Mouse (Mus musculus) layer of hippocampus, adult 2 months (tissue): ENCODE data around the gene Pter. TPM values are rescaled to one million over a fixed set of nuclear protein-coding genes. Genes with fewer than 3 reads are reported as not detected.

ENCODE experiments used
- DNase-seq, 2 experiments: peaks; one replicate each; pipeline ENCODE4 v3.0.0; 2022; ENCODE audit warnings: low spot score in 2 of 2
- H3K27ac ChIP-seq: fragments of 200-600 bp; 2 replicates; pipeline ENCODE4 v1.8.1; 2022
- H3K4me3 ChIP-seq: fragments of 200-600 bp; 2 replicates; pipeline ENCODE4 v1.8.1; 2022; ENCODE audit warnings: mild to moderate bottlenecking
- CTCF ChIP-seq: fragments of 200-600 bp; conservative IDR thresholded peaks from 2 replicates; pipeline ENCODE4 v1.8.1; 2022; ENCODE audit warnings: antibody characterized with exemption, mild to moderate bottlenecking, moderate library complexity
- long read RNA-seq, 2 experiments: library from polyadenylated mRNA; stranded (forward); transcript quantifications; one replicate each; pipeline ENCODE4 v2.0.0; 2021; ENCODE audit warnings: borderline mapping rate in 2 of 2
- total RNA-seq, 2 experiments: library from RNA; stranded (reverse); gene quantifications; 2 replicates each; pipeline ENCODE4 v1.2.3; 2021

The Pter gene
- total RNA-seq = under 1 TPM; 0.51 to 0.66 TPM
- long read RNA-seq, experiment 1, partial matches to known transcripts = 0 of 4 reads
- long read RNA-seq, experiment 1, other reads (novel, unspliced or antisense) = 3 of 4 reads
- long read RNA-seq, experiment 2, partial matches to known transcripts = 0 of 7 reads
- long read RNA-seq, experiment 2, other reads (novel, unspliced or antisense) = 7 of 7 reads

DNA sequence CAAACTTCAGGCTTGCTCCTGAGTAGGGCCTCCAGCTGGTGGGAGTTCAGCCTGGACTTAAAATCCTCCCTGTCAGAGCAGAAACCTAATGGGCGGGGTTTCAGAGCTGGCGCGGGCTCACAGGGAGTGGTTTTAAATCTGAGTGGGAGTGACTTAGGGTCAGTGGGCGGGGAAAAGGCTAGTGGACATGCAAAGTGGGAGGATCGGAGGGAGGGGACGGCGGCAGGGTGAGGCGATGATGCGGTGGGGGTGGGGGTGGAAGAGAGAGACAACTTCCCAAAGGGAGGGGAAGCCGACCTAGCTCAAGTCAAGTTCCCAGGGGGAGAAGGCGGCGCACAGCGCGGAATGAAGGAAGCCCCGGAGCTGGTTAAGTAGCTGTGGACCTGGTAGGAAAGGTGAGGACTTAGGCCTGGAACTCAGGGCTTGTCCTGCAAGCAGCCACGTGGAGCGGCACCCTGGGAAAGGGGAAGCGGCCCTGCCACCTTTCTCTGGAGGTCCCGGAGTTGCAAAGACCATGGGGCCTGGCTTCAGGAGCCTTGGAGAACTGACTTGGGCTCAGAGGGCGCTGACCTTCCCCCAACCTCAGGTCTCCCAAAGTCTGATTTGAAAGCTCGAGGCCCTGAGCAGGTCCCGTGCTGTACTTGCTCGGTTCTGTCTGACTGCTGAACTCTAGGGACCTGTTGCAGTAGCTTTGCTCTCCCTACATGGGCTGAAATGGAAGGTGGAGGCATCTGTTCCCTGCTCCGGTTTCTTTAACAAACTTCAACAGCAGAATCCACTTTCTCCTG, at the start of gene Pter:
TSS of gene Pter (plus strand) at position 238 of the 788 bp plus-strand sequence.
- H3K4me3 ChIP-seq = peak within 1 kb of the TSS; percentile 51
- no peak for TF ChIP-seq CTCF
- peak within 1 kb of the TSS; percentile 28; the same call in 1 of the 2 replicates for H3K27ac ChIP-seq
- DNase-seq = peak; percentile 38

GRCm38 (mm10) chr2:12874232-12874631, 49.6 kb upstream of the Pter start:
- no peak for DNase-seq

DNA sequence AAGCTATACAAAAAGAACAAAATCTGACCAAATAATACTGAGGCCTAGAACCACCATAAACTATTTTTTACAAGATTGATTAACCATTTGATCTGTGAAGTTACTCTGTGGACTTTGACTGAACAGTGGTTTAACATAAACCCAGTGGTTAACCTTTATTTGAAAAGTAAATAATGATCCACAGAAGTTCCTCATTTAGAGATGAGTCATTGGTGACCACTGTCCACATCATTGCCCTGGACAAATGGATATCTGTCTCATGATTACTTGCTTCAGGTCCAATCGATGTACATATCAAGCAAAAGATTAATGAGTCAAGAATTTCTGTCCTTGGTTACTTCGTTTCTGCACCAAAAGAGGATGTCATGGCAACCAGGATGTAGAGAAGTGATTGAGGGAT, 44.3 kb upstream of the Pter start:
- Histone ChIP-seq H3K4me3 (no peak overlapping the region), H3K27ac (no peak overlapping the region)
- TF ChIP-seq CTCF = no peak
- no peak for DNase-seq

More at GRCm38 (mm10) chr2:12874232-12874631, 49.6 kb upstream of the Pter start:
- H3K27ac ChIP-seq = no peak overlapping the region
- H3K4me3 ChIP-seq = no peak overlapping the region
- TF ChIP-seq CTCF = no peak

DNA sequence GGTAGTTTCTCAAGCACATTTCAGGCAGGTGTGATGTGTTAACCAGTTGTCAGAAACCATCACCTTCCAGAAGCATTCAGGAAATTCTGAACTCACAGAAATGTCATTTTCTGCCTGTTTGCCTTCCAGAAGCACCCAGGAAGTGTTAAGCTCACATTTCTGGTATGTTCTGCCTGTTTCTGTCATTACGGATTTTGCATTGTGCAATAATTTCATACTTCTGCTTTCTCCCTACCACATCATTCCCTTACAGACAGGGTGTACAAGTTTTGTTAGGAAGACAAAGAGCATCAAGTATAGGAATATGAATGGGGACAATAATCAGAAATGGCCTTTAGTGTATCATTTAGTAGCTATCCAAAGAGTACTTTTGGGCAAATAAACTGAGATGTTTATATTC, 42.8 kb upstream of the Pter start:
- no peak for DNase-seq
- TF ChIP-seq CTCF = no peak
- H3K4me3 ChIP-seq = no peak overlapping the region
- no peak overlapping the region for H3K27ac ChIP-seq

DNA sequence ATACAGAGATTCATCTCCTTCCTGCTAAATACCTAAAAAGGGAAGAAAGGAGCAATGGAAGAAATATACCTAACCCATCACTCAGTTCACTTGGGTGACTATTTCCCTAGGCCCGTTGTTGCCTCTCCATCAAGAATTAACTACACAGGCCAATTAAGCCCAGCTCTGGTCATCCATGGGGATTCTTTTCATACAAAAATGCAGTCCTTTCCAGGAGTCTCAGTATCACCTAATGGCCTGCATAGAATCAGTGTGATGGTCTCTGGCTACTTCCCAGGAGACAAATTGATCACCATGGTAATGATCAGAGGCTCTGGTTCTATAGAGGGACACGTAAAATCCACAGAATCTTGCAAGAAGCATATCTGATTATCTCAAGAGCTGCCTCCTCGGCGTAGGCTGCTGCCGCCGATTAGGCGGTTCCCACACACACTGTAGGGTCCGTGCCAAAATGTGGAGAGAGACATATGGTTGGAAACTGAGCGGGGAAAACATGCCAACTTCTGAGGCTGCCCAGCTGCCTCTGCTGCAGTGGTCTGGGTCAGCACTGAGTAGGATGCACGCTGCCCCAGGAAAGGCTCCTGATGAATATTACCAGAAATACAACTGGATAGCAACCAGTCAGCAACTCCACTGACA, 40.4 kb upstream of the Pter start:
- DNase-seq = peak; percentile 66 to 67
- TF ChIP-seq CTCF = no peak
- Histone ChIP-seq H3K4me3 (no peak overlapping the region), H3K27ac (peak overlapping the region; percentile 75)

- H3K4me3 ChIP-seq = no peak overlapping the region
- 0 out of 2 replicates have a peak overlapping the region, but pooled peaks have one; percentile 10 for H3K27ac ChIP-seq
- no peak for TF ChIP-seq CTCF
- no peak for DNase-seq
Measured at GRCm38 (mm10) chr2:12887015-12887414, 36.8 kb upstream of the Pter start.

DNA sequence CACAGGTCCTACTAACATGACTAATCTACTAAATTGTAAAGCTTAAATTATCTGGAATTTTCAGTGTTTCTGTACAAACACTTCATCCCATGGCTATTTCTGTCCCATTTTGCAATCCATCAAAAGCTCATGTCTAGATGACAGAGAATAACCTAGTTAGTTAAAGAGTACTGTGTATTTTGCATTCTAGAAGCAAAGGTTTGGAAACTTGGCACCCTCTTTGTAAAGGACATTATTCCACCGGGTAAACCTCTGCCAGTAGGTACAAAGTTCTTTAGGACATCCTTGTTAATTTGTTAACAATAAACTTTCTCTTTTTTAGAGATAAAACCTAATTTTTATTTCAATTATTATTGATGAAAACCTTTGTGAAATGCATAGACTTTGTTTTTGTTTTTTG, 18.1 kb upstream of the Pter start:
- no peak overlapping the region for H3K4me3 ChIP-seq
- H3K27ac ChIP-seq = no peak overlapping the region
- no peak for DNase-seq
- TF ChIP-seq CTCF = no peak

GRCm38 (mm10) chr2:12925643-12926042, 1.8 kb downstream of the Pter start:
- no peak overlapping the region for H3K27ac ChIP-seq
- TF ChIP-seq CTCF = no peak
- no peak for DNase-seq
- H3K4me3 ChIP-seq = no peak overlapping the region

- no peak for DNase-seq
- Histone ChIP-seq H3K4me3 (no peak overlapping the region), H3K27ac (no peak overlapping the region)
- TF ChIP-seq CTCF = no peak
Measured at GRCm38 (mm10) chr2:12930338-12930737, 6.5 kb downstream of the Pter start.

DNA sequence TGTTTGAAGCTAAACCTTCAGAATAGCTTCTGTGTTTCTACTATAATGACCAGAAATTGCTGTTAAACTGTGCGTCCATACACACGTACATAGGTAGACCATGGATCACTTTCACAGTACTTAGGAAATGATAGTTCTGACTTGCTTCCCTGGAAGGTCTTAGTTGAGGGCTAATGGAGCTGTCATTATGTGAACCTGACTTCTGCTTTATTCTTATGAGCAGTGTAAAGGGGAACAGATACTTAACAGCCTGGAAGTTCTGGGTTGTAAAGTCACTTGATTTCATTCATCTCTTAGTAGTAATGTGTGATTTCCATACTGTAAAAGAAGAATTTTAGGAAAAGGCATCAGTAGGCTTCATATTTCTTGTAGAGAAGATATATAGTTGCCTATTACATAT, 10.1 kb downstream of the Pter start:
- H3K27ac ChIP-seq = no peak overlapping the region
- DNase-seq = no peak
- H3K4me3 ChIP-seq = no peak overlapping the region
- no peak for TF ChIP-seq CTCF

GRCm38 (mm10) chr2:12935286-12935685, 11.4 kb downstream of the Pter start:
- no peak overlapping the region for H3K4me3 ChIP-seq
- H3K27ac ChIP-seq = no peak overlapping the region
- no peak for DNase-seq
- TF ChIP-seq CTCF = no peak

GRCm38 (mm10) chr2:12937461-12938217, 13.8 kb downstream of the Pter start:
- Histone ChIP-seq H3K4me3 (no peak overlapping the region), H3K27ac (no peak overlapping the region)
- no peak for TF ChIP-seq CTCF
- no peak for DNase-seq

DNA sequence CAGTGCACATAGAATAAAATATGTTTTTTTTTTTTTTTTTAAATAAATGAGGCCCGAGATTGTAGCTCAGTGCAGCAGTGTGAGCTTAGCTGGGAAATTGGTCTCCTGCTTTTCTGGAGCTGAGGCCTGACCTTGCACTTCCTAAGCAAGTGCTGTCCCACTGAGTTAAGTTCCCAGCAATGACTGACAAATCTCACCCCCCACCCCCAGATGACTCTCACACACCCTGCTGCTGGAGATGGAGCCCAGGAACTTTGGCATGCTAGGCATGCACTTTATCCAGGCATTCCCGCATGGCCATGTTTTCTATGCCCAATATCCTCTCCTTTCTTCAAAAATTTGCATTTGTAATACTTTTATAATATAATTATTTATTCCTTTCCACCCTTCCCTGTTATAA, 14.8 kb downstream of the Pter start:
- Histone ChIP-seq H3K4me3 (no peak overlapping the region), H3K27ac (no peak overlapping the region)
- no peak for TF ChIP-seq CTCF
- no peak for DNase-seq
